Mouse (Mus musculus) G1E (cell line): Measurements from ENCODE around the gene Mpg. TPM values are rescaled to one million over a fixed set of nuclear protein-coding genes. Genes with fewer than 3 reads are reported as not detected.
A peak's percentile ranks its signal among the peaks of the same experiment; 100 is the strongest.

Experiments
- ATAC-seq: 2 replicates; pipeline ENCODE4 v1.8.0; 2016; ENCODE audit warnings: mild to moderate bottlenecking; ENCODE audit not compliant: insufficient number of reproducible peaks, poor library complexity, low FRiP score, severe bottlenecking; ENCODE audit errors: extremely low read depth
- DNase-seq: peaks from one replicate; pipeline ENCODE4 v3.0.0; 2012; ENCODE audit warnings: low spot score
- H3K27me3 ChIP-seq: 2 replicates; pipeline ENCODE4 v1.6.1; 2012; ENCODE audit warnings: mild to moderate bottlenecking, low read length, inconsistent platforms; ENCODE audit not compliant: insufficient read depth
- H3K36me3 ChIP-seq: replicated peaks from 2 replicates; pipeline ENCODE3; 2012; ENCODE audit warnings: mild to moderate bottlenecking, inconsistent platforms
- H3K4me1 ChIP-seq: 2 replicates; pipeline ENCODE4 v1.6.1; 2012; ENCODE audit warnings: low read depth, low read length, inconsistent platforms, mixed read lengths; ENCODE audit not compliant: insufficient read depth
- H3K4me3 ChIP-seq: 2 replicates; pipeline ENCODE4 v1.5.1; 2012; ENCODE audit warnings: low read depth, mild to moderate bottlenecking, inconsistent platforms, low read length, moderate library complexity, mixed read lengths
- H3K9me3 ChIP-seq: replicated peaks from 2 replicates; pipeline ENCODE4 v1.6.1; 2012; ENCODE audit warnings: inconsistent platforms
- CTCF ChIP-seq: IDR thresholded peaks from 2 replicates; pipeline ENCODE4 v1.5.1; 2012; ENCODE audit warnings: low read depth, low read length, inconsistent platforms, mixed read lengths
- GATA1 ChIP-seq: IDR thresholded peaks from 2 replicates; pipeline ENCODE4 v1.6.1; 2012; ENCODE audit warnings: borderline replicate concordance, low read length, inconsistent platforms, mixed read lengths
- GATA2 ChIP-seq: IDR thresholded peaks from 2 replicates; pipeline ENCODE4 v1.6.1; 2012; ENCODE audit warnings: low read depth, low read length, inconsistent platforms, borderline replicate concordance
- POLR2AphosphoS5 ChIP-seq: IDR thresholded peaks from 2 replicates; pipeline ENCODE4 v1.6.1; 2012; ENCODE audit warnings: low read depth, low read length, inconsistent platforms; ENCODE audit not compliant: insufficient replicate concordance
- TAL1 ChIP-seq: conservative IDR thresholded peaks from 2 replicates; pipeline ENCODE4 v1.6.1; 2012; ENCODE audit warnings: low read depth, low read length, inconsistent platforms, mixed read lengths
- polyA plus RNA-seq: library from polyadenylated mRNA; stranded (reverse); fragments of >175 nt; gene quantifications from 2 replicates; pipeline ENCODE4 v1.2.3, GENCODE M21; 2012
- total RNA-seq, 2 experiments: library from RNA; stranded (forward) in 1 of 2; stranded (reverse) in 1 of 2; fragments of 200-1000 nt in 1 of 2; fragments of >200 nt in 1 of 2; fragmentation: Nextera tagmentation in 1 of 2; gene quantifications; 2 replicates each; pipeline ENCODE4 v1.2.3; 2014 to 2017

Mpg gene
- total and polyA plus RNA-seq, 3 experiments: 14.2 to 22.0 (median 17.0) TPM

- Histone ChIP-seq H3K4me3 (no peak overlapping the region), H3K36me3 (peaks cover 54% of the 10 kb centered on the region), H3K27me3 (peaks cover 37% of the 10 kb centered on the region; the same call in 1 of the 2 replicates), H3K9me3 (no peaks in the 10 kb centered on the region), H3K4me1 (peaks cover 47% of the 10 kb centered on the region)
- TF ChIP-seq TAL1: no peak
- no peak for TF ChIP-seq GATA2
- TF ChIP-seq CTCF: no peak
- no peak for ATAC-seq
- DNase-seq: no peak
These were observed 32.2 kb upstream of the Mpg start for GRCm38 (mm10) chr11:32194086-32194485.

- no peak overlapping the region for H3K4me3 ChIP-seq
- DNase-seq: no peak
- H3K9me3 ChIP-seq: no peaks in the 10 kb centered on the region
- no peak for ATAC-seq
- peaks cover 54% of the 10 kb centered on the region for H3K36me3 ChIP-seq
- peaks cover 37% of the 10 kb centered on the region; the same call in 1 of the 2 replicates for H3K27me3 ChIP-seq
- TF ChIP-seq CTCF (no peak), POLR2AphosphoS5 (no peak), GATA2 (no peak), TAL1 (no peak), GATA1 (no peak)
- peaks cover 50% of the 10 kb centered on the region for H3K4me1 ChIP-seq
These were observed 31.7 kb upstream of the Mpg start for GRCm38 (mm10) chr11:32194626-32195025.

GRCm38 (mm10) chr11:32195867-32196540, 30.3 kb upstream of the Mpg start:
- Histone ChIP-seq H3K4me1 (peaks cover 59% of the 10 kb centered on the region), H3K27me3 (peaks cover 31% of the 10 kb centered on the region; the same call in 1 of the 2 replicates), H3K36me3 (peaks cover 43% of the 10 kb centered on the region), H3K4me3 (peak overlapping the region; percentile 31; the same call in 1 of the 2 replicates), H3K9me3 (no peaks in the 10 kb centered on the region)
- DNase-seq (peak; percentile 55), ATAC-seq (peak; percentile 69)
- no peak for TF ChIP-seq TAL1
- TF ChIP-seq CTCF: no peak
- no peak for TF ChIP-seq GATA2
- TF ChIP-seq POLR2AphosphoS5: no peak
- no peak for TF ChIP-seq GATA1

- Histone ChIP-seq H3K27me3 (peaks cover 31% of the 10 kb centered on the region; the same call in 1 of the 2 replicates), H3K4me1 (peaks cover 63% of the 10 kb centered on the region), H3K4me3 (no peak overlapping the region; the same call in 1 of the 2 replicates), H3K9me3 (no peaks in the 10 kb centered on the region), H3K36me3 (peaks cover 35% of the 10 kb centered on the region)
- TF ChIP-seq CTCF (no peak), GATA1 (no peak), TAL1 (no peak), POLR2AphosphoS5 (no peak), GATA2 (no peak)
- DNase-seq (no peak), ATAC-seq (no peak)
These were observed 29.6 kb upstream of the Mpg start for GRCm38 (mm10) chr11:32196727-32197126.

GRCm38 (mm10) chr11:32197766-32198165, 28.5 kb upstream of the Mpg start:
- peaks cover 28% of the 10 kb centered on the region for H3K36me3 ChIP-seq

GRCm38 (mm10) chr11:32198256-32198955, 27.9 kb upstream of the Mpg start:
- ATAC-seq (no peak), DNase-seq (no peak)
- Histone ChIP-seq H3K9me3 (no peaks in the 10 kb centered on the region), H3K36me3 (peaks cover 23% of the 10 kb centered on the region), H3K27me3 (peaks cover 26% of the 10 kb centered on the region; the same call in 1 of the 2 replicates), H3K4me3 (peak overlapping the region; percentile 39; the same call in 1 of the 2 replicates), H3K4me1 (peaks cover 73% of the 10 kb centered on the region)
- TF ChIP-seq POLR2AphosphoS5: no peak
- TF ChIP-seq GATA2: no peak
- no peak for TF ChIP-seq GATA1
- TF ChIP-seq TAL1: no peak
- TF ChIP-seq CTCF: no peak

More at GRCm38 (mm10) chr11:32197766-32198165, 28.5 kb upstream of the Mpg start:
- H3K27me3 ChIP-seq: peaks cover 26% of the 10 kb centered on the region; the same call in 1 of the 2 replicates
- ATAC-seq (no peak), DNase-seq (no peak)
- peaks cover 71% of the 10 kb centered on the region for H3K4me1 ChIP-seq
- TF ChIP-seq POLR2AphosphoS5: no peak
- TF ChIP-seq CTCF: no peak
- TF ChIP-seq GATA2: no peak
- no peak for TF ChIP-seq TAL1
- no peak for TF ChIP-seq GATA1
- no peaks in the 10 kb centered on the region for H3K9me3 ChIP-seq
- H3K4me3 ChIP-seq: no peak overlapping the region
